Mouse (Mus musculus) CD4-positive naive resting alpha-beta T cell, adult 76 days (primary cell): ENCODE results near the gene Fam169a. TPM values are rescaled to one million over a fixed set of nuclear protein-coding genes. Genes with fewer than 3 reads are reported as not detected.

Experiments
- total RNA-seq: library from RNA; stranded (reverse); gene quantifications from one replicate; pipeline ENCODE4 v1.2.4, GENCODE M21; 2023

The Fam169a gene
- total RNA-seq, result not detected

DNA sequence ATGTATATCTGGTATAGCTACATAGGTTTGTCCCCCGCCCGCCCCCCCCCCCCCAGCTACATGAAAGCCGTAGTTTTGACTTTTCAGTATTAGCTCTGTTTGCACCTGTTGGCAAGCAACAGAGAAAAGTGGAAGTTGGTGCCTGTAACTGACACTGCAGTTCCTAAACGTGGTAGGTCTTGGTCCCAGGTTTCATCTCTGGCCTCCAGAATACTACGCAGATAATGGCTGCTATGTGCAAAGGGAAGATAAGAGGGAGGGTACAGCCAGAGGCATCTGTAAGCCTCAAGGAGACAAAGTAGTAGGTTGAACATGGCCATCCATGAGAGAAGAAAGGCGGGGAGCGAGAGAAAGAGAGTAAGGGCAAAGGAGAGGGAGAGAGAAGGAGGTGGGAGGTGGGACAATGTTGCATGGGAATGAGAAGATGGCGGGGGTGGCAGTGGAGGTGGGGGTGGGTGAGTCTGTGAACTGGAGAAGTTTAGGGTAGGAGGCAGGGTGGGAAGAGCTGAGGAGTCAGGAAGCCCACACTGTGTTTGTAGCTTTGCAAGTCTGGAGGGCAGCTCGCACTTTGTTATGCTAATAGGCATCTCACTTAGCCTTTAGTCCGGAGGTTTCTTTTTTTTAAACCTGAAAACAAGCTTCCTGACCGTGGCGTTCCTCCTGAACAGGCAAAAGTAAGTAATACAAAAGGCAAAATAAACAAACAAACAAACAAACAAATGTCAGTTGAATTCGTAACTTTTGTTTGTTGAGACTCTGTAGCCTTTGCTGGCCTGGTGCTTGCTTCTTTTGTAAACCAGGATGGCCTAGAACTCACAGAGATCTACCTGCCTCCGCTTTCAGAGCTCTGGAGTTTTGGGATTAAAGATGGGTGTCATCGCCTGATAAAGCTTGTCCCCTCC is at the start of gene Fam169a:
Fam169a (plus strand) TSS at position 638 of the 902 bp plus-strand sequence.

GRCm38 (mm10) chr13:97034262-97034661 is 32.8 kb upstream of the Fam169a start, which contains the start of gene 1700029F12Rik:
Gene 1700029F12Rik, minus strand, starts transcription at chr13:97034362.

DNA sequence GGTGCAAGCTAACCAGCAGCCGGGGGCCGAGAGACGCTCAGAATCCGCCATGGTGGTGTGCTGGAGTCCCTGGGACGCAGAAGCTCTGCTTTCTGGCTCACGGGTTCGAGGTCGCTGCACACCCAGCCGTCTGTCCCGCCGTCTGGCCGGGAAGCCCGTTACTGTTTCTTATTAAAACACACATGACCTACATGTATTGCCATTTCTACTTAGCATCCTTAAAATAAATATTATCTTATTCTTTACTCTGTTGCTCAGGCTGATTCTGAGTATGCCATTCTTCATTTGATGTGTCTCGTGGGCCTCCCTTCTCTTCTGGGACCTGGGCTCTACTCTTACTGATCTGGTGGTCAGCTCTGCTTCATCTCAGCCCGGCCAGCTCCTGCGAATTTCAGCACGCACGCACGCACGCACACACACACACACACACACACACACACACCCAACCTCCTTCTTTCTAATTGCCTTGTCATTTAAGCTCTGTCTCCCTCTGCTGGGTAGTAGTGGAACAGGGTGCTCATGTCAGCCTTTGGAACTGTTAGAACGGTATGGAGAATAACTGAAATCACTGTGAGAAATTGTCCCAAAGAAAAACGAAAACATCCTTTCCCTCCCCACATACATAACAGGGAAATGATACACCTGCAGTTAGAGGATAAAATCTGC is 32.2 kb downstream of the Fam169a start, which contains the start of gene Gm6169:
Gm6169 (minus strand) TSS at position 51 of the 666 bp plus-strand sequence.

GRCm38 (mm10) chr13:97137466-97138400 is 70.6 kb downstream of the Fam169a start, which contains the start of the genes Gfm2 and Nsa2:
Gene Gfm2, plus strand, starts transcription at chr13:97137937.
Gene Nsa2, minus strand, starts transcription at chr13:97137937.

Other genes starting within 250 kb of the Fam169a start
- gene Gcnt4, start 142.6 kb upstream of the Fam169a start, total RNA-seq, result not detected
- not detected for gene 1700029F12Rik, start 32.9 kb upstream of the Fam169a start, total RNA-seq
- not detected for gene Gm6169, start 32.0 kb downstream of the Fam169a start, total RNA-seq
- 26.4 TPM for gene Gfm2, start 70.7 kb downstream of the Fam169a start, total RNA-seq
- gene Nsa2, start 70.7 kb downstream of the Fam169a start, total RNA-seq, result 198 TPM
- gene Hexb, start 131.1 kb downstream of the Fam169a start, total RNA-seq, result 27.6 TPM
- 19.4 TPM for gene Enc1, start 173.8 kb downstream of the Fam169a start, total RNA-seq